Mouse (Mus musculus) embryonic stem cell, embryonic (primary cell): ENCODE results near the gene Ninl.

ENCODE experiments used
- CTCF ChIA-PET, 4 experiments: fragments of 300-600 bp in 2 of 4; fragments of 350-600 bp in 2 of 4; sonication (Branson Sonifier 250); formaldehyde crosslinking; loops; one replicate each; lab custom pipeline; 2022; ENCODE audit warnings: inconsistent platforms in 2 of 4; lab: Charles Lee
- POLR2A ChIA-PET, 4 experiments: fragments of 300-600 bp in 2 of 4; fragments of 350-600 bp in 2 of 4; sonication (Branson Sonifier 250); formaldehyde crosslinking; loops; one replicate each; lab custom pipeline; 2022; ENCODE audit warnings: antibody characterized with exemption in 4 of 4, inconsistent platforms in 1 of 4; lab: Charles Lee

Ninl gene

DNA sequence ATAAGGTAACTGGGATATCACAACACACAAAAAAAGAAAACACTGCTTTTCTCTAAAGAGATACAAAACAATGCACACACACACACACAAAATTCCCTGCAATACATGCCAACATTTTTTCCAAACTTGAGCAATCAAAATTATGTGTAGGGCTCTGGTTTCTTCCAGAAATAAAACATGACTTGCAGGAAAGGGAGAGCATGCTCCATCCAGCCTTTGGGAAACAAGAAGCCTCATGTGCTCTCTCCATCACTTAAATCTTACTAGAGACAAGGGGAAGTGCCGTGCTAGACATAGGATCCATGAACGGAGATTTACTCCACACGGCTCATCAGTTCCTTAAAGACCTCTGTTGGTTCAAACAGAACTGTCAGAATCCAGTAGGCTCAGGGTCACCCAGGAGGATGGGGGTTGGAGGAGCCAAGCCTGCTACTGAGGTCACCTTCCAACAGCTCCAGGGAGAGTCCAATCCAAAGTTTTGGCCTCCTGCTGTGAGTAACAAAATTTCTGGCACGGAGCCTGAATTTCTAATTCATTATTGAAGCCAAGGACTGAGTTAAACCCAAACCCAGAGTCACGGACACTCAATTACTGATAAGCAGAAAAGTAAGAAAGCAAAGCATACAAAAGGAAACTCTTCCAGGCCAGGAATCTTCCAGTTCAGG lies 32.8 kb downstream of the Ninl start:
- POLR2A ChIA-PET = interaction anchor here in 3 of 4 experiments (1.0 to 5.3 kb wide), 7 partner anchors 8 to 34 kb away, joined by 3 to 91 read pairs (median 24); partner anchors contain the start of genes Nanp (in 2 of the 3) and Ninl (in 2 of the 3)
- CTCF ChIA-PET = no interaction called here

DNA sequence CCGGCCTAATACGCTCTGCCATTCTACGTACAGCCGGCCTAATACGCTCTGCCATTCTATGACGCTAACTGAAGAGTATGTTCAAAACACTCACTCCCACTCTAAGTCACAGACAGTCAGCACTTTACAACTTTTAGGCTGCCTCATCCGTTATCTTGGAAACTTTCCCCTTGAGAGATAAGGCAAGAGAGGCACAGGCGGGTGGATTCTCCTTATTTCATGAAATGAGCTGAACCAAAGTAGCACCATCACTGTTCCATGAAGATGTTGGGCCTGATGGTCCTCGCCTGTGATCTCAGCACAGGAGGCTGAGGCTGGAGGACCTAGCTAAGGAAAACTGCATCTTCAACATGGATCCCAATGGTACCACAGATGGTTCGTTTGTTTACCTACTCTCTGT lies 34.8 kb downstream of the Ninl start:
- ChIA-PET POLR2A (interaction anchor here in 2 of 4 experiments (0.8 kb wide), 2 partner anchors 100 kb away, joined by 3 read pairs; partner anchors contain the start of gene Abhd12 (in 2 of the 2)), CTCF (interaction anchor here in 1 of 4 experiments (0.9 kb wide), 1 partner anchor 243 kb away, joined by 3 read pairs; no protein-coding TSS in a partner anchor)

DNA sequence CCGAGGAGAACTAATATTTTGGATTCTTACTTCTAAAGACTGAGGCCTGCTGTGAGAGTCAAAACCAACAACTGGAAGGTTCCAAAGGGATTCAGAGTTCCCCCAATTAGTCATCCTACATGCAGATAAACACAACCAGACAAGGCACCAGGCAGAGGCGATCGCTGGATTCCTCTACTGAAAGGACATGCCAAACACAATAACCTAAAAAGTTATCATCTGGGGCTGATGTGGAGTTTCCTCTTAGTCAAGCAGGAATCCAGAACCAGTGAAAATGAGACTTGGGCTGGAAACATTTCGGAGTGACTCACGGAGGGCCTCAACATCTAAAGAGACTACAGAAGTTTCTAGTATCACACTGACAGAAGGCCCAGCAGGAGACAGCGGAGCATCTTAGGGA lies 35.4 kb downstream of the Ninl start:
- ChIA-PET CTCF (no interaction called here), POLR2A (no interaction called here)

DNA sequence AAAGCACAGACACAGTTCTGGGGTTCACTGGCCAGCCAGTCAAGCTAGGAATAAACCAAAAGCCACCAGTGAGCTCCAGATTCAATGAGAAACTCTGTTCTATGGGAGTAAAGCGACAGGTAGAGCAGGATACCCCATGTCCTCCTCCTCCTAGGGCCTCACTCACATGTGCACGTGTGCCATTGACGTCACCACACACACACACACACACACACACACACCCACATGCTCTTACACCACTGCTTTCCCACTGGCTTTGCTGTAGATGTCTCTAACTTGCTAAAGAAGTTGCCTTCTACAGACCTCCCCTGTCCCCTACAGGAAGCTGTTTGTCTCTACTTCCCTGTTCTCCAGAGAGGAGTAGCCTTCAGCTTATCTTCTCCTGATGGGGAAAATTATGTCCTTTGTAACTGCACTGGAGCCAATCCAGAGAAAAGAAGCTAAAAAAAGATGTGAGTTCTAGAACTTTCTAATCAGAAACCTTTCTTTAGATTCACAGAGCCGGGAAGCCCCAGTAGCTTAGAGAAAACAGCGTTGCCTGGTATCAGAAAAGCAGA lies 37.5 kb downstream of the Ninl start:
- POLR2A ChIA-PET = interaction anchor here in 3 of 4 experiments (0.5 to 1.6 kb wide), 8 partner anchors 8 to 97 kb away, joined by 3 to 9 read pairs (median 4); partner anchors contain the start of genes Abhd12 (in 1 of the 3), Gins1 (in 1 of the 3), Nanp (in 1 of the 3) and Ninl (in 1 of the 3)
- CTCF ChIA-PET = interaction anchor here in 1 of 4 experiments (0.7 kb wide), 1 partner anchor 341 kb away, joined by 3 read pairs; no protein-coding TSS in a partner anchor

DNA sequence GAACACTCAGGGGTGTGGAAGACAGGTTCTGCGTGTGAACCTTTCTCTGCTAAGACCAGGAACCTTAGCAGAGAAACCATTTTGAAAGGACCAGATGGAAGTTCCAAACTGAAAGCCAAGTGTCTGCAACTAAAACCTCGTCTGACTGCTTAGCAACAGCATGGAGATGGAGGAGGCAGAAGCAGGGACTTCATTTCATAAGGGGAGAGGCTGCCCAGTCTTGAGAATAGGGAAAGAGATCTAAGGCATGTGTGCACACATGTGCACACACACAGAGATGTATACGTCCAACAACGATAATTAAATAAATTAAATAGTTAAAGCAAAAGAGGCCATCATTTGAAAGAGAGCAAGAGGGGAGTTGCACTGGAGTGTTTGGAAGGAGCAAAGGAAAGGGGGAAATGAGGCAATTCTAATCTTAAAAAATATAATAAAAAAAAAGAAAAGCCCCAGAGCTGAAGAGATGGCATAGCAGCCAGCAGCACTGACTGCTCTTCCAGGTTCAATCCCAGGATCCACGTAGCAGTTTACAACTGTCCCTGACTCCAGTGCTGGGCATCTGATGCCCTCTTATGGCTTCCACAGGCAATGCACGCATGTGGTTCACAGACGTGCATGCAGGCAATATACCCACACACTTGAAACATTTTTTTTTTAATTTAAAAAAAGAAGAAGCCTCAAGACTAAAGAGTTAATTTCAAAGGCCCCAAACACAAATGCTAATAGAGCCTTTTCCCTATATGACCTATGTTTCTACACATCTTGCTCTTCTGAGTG lies 38.6 kb downstream of the Ninl start:
- CTCF ChIA-PET = interaction anchor here in 2 of 4 experiments (0.6 to 0.7 kb wide), 2 partner anchors 251 to 340 kb away, joined by 3 to 5 read pairs; no protein-coding TSS in a partner anchor
- POLR2A ChIA-PET = interaction anchor here in 3 of 4 experiments (0.6 to 5.6 kb wide), 8 partner anchors 8 to 182 kb away, joined by 3 to 57 read pairs (median 4); partner anchors contain the start of genes Nanp (in 1 of the 3) and Ninl (in 1 of the 3)

DNA sequence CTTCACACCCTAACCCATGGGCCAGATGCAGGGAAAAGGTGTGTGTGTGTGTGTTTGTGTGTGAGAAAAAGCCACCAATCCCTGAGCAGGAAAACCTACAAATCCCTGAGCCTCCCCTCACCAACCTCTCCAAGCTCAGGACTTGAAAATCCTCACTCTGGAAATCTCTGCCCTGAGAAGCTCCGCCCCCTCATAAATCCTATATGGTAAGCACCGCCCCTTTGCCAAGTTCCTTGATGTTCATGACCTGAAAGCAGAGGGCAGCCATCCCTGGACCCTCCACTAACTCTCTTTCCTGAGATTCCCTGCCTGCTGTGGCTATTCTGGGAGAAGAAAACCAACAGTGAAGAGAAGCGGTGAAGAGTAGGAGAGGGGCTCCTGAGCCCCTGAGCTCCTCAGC lies 40.2 kb downstream of the Ninl start:
- POLR2A ChIA-PET = interaction anchor here (0.5 to 5.6 kb wide), 29 partner anchors 9 to 556 kb away, joined by 3 to 57 read pairs (median 4); partner anchors contain the start of genes Nanp (in 3 of the 4), Ninl (in 3 of the 4), Abhd12 (in 2 of the 4) and Entpd6 (in 2 of the 4)
- CTCF ChIA-PET = interaction anchor here (0.6 to 1.3 kb wide), 6 partner anchors 24 to 250 kb away, joined by 3 to 5 read pairs (median 4); partner anchors contain the start of genes Abhd12 (in 1 of the 4) and Entpd6 (in 1 of the 4)

DNA sequence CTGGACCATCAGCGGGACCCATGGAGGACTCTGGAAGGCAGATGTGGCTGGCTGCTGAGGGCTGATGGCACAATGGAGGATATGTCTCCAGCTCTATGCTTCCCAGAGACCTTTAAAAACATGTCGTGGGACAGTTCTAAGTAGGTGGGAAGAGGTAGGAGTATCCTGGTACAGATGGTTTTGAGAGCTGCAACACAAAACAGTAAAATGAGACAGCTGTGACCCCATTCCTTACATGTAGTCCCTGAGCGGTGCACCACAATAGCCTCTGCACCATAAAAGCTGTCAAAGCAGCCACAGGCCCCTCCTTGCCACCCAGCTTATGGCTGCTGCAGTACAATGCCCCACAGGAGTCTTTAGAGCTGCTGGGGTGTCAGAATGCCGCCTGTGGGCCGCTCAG lies 41.6 kb downstream of the Ninl start:
- ChIA-PET POLR2A (interaction anchor here in 3 of 4 experiments (1.0 to 5.6 kb wide), 13 partner anchors 11 to 93 kb away, joined by 3 to 57 read pairs (median 7); partner anchors contain the start of genes Abhd12 (in 2 of the 3), Nanp (in 1 of the 3) and Ninl (in 1 of the 3)), CTCF (interaction anchor here in 1 of 4 experiments (1.1 kb wide), 1 partner anchor 169 kb away, joined by 5 read pairs; no protein-coding TSS in a partner anchor)

DNA sequence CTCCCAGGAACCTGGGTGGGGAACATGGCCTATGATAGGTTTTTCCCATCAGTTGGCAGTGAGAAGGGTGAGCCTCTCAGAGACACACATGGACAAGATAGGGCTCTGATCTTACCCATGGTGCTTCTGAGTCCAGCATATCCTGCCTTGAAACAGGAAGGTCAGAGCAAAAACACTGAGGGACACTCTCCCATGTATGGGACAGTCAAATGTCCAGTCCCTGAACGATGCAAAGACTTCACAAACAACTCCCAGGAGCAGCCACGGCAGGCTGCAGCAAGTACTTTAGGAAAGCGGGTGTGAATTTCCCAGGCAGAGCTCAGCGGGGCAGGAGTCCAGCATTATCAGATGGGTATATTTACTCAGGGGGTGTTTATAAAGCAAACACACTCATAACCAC lies 43.9 kb downstream of the Ninl start:
- POLR2A ChIA-PET = interaction anchor here in 2 of 4 experiments (0.9 to 5.6 kb wide), 4 partner anchors 13 to 44 kb away, joined by 3 to 38 read pairs (median 3); partner anchors contain the start of genes Nanp (in 1 of the 2) and Ninl (in 1 of the 2)

DNA sequence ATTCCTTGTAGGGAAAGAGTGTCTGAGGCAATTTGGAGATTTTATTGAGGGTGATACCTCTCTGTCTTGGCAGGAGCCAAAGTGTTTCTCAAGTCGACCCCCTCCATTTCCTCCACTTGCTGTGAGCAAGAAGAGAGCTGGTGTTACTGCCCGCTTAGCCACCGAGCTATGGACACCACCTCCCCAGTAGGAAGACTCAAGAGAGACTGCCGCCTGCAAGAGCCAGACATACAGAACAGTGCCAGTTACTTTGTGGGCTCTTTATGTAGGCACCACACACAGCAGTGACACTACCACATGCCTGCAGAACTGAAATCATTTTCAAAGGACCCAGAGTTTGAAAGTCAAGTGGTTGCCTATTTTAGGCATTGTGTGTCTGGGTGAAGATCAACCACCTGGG lies 48.1 kb downstream of the Ninl start:
- CTCF ChIA-PET = no interaction called here
- POLR2A ChIA-PET = no interaction called here

More for the DNA sequence above, 43.9 kb downstream of the Ninl start:
- CTCF ChIA-PET = no interaction called here

DNA sequence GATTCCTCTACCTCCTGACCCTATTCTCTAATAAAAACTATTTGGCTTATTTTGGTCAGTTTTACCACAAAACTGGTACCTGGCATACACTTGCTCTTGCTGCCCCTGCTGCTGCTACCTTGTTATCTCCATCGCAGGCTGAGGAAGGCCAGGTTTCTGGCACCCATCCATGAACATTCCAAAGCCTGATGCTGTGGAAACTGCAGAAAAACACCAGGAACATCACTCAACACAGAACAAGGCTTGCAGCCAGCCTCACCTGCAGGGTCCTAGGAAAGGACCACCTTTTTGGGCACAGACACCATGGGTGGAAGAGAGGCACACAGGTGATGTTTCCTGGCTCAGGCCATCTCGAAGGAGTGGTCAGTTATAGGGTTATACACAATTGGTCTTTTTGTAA lies 48.7 kb downstream of the Ninl start:
- ChIA-PET POLR2A (interaction anchor here in 1 of 4 experiments (1.0 kb wide), 1 partner anchor 17 kb away, joined by 3 read pairs; no protein-coding TSS in a partner anchor), CTCF (no interaction called here)

DNA sequence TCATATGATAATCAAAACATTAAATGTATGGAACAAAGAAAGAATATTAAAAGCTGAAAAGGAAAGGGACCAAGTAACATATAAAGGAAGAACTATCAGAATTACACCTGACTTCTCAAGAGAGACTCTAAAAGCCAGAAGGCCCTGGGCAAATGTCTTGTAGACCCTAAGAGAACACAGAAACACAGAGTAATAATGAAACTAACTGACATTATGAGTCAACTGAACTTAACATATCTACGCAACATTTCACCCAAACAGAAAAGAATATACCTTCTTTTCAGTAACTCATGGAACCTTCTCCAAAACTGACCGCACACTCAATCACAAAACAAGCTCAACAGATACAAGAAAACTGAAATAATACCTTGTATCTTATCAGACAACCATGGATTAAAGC lies 53.8 kb downstream of the Ninl start:
- ChIA-PET CTCF (no interaction called here), POLR2A (interaction anchor here in 2 of 4 experiments (1.1 to 1.4 kb wide), 2 partner anchors 8 to 116 kb away, joined by 3 read pairs; no protein-coding TSS in a partner anchor)

DNA sequence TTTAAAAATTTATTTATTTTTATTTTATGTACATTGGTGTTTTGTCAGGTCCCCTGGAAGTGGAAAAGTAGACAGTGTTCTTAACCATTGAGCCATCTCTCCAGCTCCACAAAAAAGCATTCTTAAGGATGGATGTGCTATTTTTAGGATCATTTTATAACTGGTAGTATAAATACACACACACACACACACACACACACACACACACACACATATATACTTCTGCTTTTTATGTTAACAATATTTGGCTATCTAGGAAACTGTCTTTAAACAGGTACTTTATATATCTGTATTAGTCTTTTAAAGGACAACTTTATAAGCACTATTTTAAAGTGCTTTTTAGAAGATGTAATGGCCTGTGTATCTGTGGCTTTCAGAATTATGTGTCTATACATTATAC lies 57.1 kb downstream of the Ninl start:
- ChIA-PET CTCF (interaction anchor here in 1 of 4 experiments (0.7 kb wide), 1 partner anchor 141 kb away, joined by 3 read pairs; no protein-coding TSS in a partner anchor), POLR2A (interaction anchor here in 1 of 4 experiments (1.0 to 1.2 kb wide), 2 partner anchors 27 kb away, joined by 3 read pairs; no protein-coding TSS in a partner anchor)

DNA sequence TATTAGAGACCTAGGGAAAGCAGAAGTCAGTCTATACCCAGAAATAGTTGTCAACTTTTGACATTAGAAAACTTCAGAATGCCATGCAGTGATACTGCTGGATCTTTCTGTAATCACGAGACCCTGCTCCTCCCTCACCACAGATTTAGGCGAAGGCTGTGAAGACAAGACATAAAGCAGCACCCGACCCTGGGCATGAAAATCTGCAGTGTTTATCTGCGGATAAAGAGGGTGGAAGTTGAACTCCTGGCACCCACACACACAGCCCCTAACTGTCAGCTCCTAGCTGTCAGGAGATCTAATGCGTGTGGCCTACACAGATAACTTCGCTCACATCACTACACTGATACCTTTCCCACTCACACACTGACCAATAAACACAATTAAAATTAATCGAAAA lies 57.7 kb downstream of the Ninl start:
- ChIA-PET POLR2A (interaction anchor here in 1 of 4 experiments (1.2 kb wide), 1 partner anchor 28 kb away, joined by 3 read pairs; no protein-coding TSS in a partner anchor), CTCF (interaction anchor here in 1 of 4 experiments (0.7 kb wide), 1 partner anchor 140 kb away, joined by 3 read pairs; no protein-coding TSS in a partner anchor)

DNA sequence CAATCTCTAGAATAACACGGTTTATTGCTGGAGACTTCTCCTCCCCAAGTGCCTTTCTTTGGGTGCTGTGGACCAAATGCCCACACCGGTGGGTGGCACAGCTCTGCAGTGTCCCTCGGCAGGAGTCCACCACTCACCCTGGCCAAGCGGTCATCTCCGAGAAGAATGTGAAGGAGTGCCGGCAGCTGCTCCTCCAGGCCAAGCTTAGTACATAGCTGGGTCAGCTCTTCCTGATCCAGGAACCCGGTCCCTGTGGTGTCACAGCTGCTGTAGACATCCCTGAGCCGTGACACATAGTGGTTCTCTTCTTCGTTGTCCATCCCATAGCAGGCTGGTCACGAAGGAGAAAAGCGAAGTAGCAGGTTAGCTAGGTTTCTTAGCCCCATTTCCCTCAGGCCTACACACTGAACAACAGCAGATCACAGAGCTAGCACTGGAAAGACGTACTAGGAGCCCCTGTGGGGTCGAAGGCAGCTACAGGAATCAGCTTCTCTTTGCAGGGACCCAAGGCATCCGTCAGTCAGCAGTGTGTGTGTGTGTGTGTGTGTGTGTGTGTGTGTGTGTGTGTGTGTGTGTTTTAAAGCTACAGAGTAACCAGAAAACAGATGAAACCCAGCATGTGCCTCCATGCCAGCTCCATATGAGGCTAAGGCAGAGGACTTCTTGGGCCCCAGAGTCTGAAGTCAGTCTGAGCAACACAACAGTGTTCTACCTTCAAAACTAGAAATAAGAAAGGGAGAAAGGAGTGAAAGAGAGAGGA lies 59.1 kb downstream of the Ninl start:
- CTCF ChIA-PET = interaction anchor here in 2 of 4 experiments (0.7 kb wide), 2 partner anchors 24 to 29 kb away, joined by 3 to 4 read pairs; no protein-coding TSS in a partner anchor

DNA sequence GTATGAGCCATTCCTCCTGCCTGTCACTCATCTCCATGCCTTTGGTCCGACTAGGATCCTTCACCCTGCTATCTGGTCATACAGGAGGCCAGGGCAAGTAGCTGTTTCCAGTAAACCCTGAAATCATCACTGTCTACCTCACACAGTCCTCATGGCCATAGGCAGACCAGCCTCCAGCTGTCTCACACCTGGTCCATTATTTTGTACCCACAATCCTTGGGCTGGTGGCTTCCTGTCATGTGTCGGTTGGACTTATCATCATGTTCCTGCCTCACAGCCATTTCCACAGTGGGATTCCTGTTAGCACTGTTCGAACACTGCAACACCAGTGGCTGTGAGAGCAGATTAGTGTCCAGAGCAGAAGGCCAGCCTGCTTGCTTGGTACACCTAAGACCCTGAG lies 60.4 kb downstream of the Ninl start:
- POLR2A ChIA-PET = interaction anchor here in 1 of 4 experiments (1.1 kb wide), 1 partner anchor 10 kb away, joined by 3 read pairs; no protein-coding TSS in a partner anchor
- CTCF ChIA-PET = no interaction called here

More for the DNA sequence above, 59.1 kb downstream of the Ninl start:
- POLR2A ChIA-PET = interaction anchor here in 3 of 4 experiments (0.5 to 1.2 kb wide), 5 partner anchors 29 to 121 kb away, joined by 3 to 5 read pairs (median 3); no protein-coding TSS in a partner anchor

DNA sequence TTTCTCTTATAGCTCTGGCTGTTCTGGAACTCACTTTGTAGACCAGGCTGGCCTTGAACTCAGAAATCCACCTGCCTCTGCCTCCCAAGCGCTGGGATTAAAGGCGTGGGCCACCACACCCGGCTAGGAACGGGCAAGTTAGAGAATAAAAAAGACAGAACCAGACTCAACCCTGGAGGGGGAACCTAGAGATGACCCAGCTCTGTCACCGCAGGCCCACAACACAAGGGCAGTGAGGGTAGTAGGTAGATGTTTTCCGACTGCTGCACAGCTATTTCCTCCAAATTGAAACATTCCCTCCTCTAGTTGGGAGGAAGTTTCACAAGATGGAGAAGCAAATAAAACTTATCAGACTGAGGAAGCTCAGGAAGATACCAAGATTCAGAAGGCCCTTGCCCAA lies 61.5 kb downstream of the Ninl start:
- CTCF ChIA-PET = no interaction called here
- POLR2A ChIA-PET = interaction anchor here in 2 of 4 experiments (0.7 to 1.3 kb wide), 2 partner anchors 8 to 32 kb away, joined by 3 read pairs; no protein-coding TSS in a partner anchor

DNA sequence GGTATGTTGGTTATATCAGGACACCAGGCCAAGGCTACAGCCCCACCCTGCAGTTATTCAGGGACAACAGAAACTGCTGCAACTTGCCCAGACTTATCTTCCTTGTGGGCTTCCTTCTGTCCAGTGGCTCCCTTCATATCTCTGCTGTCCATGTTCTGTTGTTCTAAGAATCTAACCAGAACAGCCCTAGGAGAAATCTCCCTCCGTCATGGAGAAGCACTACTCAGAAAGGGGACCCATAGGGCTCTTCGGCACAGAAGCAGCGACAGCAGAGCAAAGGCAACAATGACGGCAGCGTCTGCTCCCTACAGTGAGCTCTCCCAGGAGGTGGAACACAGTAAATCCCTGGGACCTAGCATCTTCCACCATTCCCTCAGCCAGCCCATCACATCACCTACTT lies 62.3 kb downstream of the Ninl start:
- CTCF ChIA-PET = no interaction called here
- POLR2A ChIA-PET = interaction anchor here in 1 of 4 experiments (1.3 kb wide), 1 partner anchor 33 kb away, joined by 3 read pairs; no protein-coding TSS in a partner anchor
